Mouse (Mus musculus) macrophage (primary cell): ENCODE measurements around the gene C2cd4a. TPM values are rescaled to one million over a fixed set of nuclear protein-coding genes. Genes with fewer than 3 reads are reported as not detected.
A peak's percentile ranks its signal among the peaks of the same experiment; 100 is the strongest.

Experiments
- H3K27ac ChIP-seq: fragments of 350-480 bp; formaldehyde crosslinking; 2 replicates; pipeline ENCODE4 v1.9.0; 2021
- H3K36me3 ChIP-seq: fragments of 350-480 bp; formaldehyde crosslinking; 2 replicates; pipeline ENCODE4 v1.9.0; 2021; ENCODE audit errors: inconsistent target
- H3K4me3 ChIP-seq: fragments of 350-480 bp; formaldehyde crosslinking; 2 replicates; pipeline ENCODE4 v1.9.0; 2021; ENCODE audit errors: inconsistent target
- H3K79me2 ChIP-seq: fragments of 350-480 bp; formaldehyde crosslinking; 2 replicates; pipeline ENCODE4 v1.9.0; 2021; ENCODE audit errors: inconsistent target
- WGBS: methylation state at CpG from one replicate; pipeline ENCODE4 v1.1.7; 2026; ENCODE audit warnings: inconsistent platforms; ENCODE audit not compliant: missing documents; 5-methylcytosine and 5-hydroxymethylcytosine counted together
- polyA plus RNA-seq: library from polyadenylated mRNA; stranded (reverse); fragments of 250-400 nt; gene quantifications from 3 replicates; pipeline ENCODE4 v1.2.4, GENCODE M21; 2018; ENCODE audit warnings: inconsistent platforms

Gene C2cd4a
- polyA plus RNA-seq, 1 experiment from 2014 or later = not detected

GRCm38 (mm10) chr9:67847606-67848005, 15.5 kb upstream of the C2cd4a start:
- H3K4me3 ChIP-seq = no peak overlapping the region
- WGBS = 93% methylated on average over 3 of the region's 3 CpGs
- peaks cover 89% of the 10 kb centered on the region for H3K79me2 ChIP-seq
- no peaks in the 10 kb centered on the region for H3K36me3 ChIP-seq
- peak overlapping the region; percentile 92 for H3K27ac ChIP-seq

GRCm38 (mm10) chr9:67846089-67846488, 14.0 kb upstream of the C2cd4a start:
- no CpG with 5 or more reads among the region's 2 CpGs for WGBS
- no peaks in the 10 kb centered on the region for H3K36me3 ChIP-seq
- H3K27ac ChIP-seq = peak overlapping the region; percentile 92
- H3K4me3 ChIP-seq = no peak overlapping the region
- peaks cover 89% of the 10 kb centered on the region for H3K79me2 ChIP-seq

GRCm38 (mm10) chr9:67845648-67846047, 13.5 kb upstream of the C2cd4a start:
- Histone ChIP-seq H3K27ac (peak overlapping the region; percentile 92), H3K36me3 (no peaks in the 10 kb centered on the region), H3K79me2 (peaks cover 89% of the 10 kb centered on the region), H3K4me3 (no peak overlapping the region)
- 0% methylated on average over 5 of the region's 5 CpGs for WGBS

- H3K4me3 ChIP-seq = no peak overlapping the region
- WGBS = 3% methylated on average over 4 of the region's 4 CpGs
- H3K79me2 ChIP-seq = peaks cover 87% of the 10 kb centered on the region
- H3K27ac ChIP-seq = peak overlapping the region; percentile 92
- H3K36me3 ChIP-seq = no peaks in the 10 kb centered on the region
Observed at GRCm38 (mm10) chr9:67845012-67845411, 12.9 kb upstream of the C2cd4a start.

GRCm38 (mm10) chr9:67842797-67843196, 10.7 kb upstream of the C2cd4a start:
- WGBS = 3% methylated on average over 5 of the region's 5 CpGs
- Histone ChIP-seq H3K4me3 (no peak overlapping the region), H3K79me2 (peaks cover 65% of the 10 kb centered on the region), H3K36me3 (no peaks in the 10 kb centered on the region), H3K27ac (peak overlapping the region; percentile 92)

GRCm38 (mm10) chr9:67839981-67840859, 8.1 kb upstream of the C2cd4a start, which contains the start of gene Vps13c:
TSS of gene Vps13c (plus strand) at chr9:67840396.
- peaks cover 45% of the 10 kb centered on the region for H3K79me2 ChIP-seq
- peak within 1 kb of the TSS; percentile 92 for H3K27ac ChIP-seq
- peak within 1 kb of the TSS; percentile 97 for H3K4me3 ChIP-seq
- H3K36me3 ChIP-seq = no peaks in the 10 kb centered on the region
- 2% methylated on average over 26 of the region's 53 CpGs for WGBS

GRCm38 (mm10) chr9:67837311-67837710, 5.2 kb upstream of the C2cd4a start:
- WGBS = 100% methylated on average over 2 of the region's 2 CpGs
- no peaks in the 10 kb centered on the region for H3K36me3 ChIP-seq
- H3K79me2 ChIP-seq = peaks cover 21% of the 10 kb centered on the region
- no peak overlapping the region for H3K27ac ChIP-seq
- no peak overlapping the region for H3K4me3 ChIP-seq

GRCm38 (mm10) chr9:67834535-67834934, 2.4 kb upstream of the C2cd4a start:
- 87% methylated on average over 5 of the region's 5 CpGs for WGBS
- Histone ChIP-seq H3K79me2 (no peaks in the 10 kb centered on the region), H3K27ac (no peak overlapping the region), H3K4me3 (no peak overlapping the region), H3K36me3 (no peaks in the 10 kb centered on the region)

- H3K36me3 ChIP-seq = no peaks in the 10 kb centered on the region
- H3K4me3 ChIP-seq = no peak overlapping the region
- no peak overlapping the region for H3K27ac ChIP-seq
- no peaks in the 10 kb centered on the region for H3K79me2 ChIP-seq
- WGBS = 3% methylated on average over 57 of the region's 57 CpGs
Observed at GRCm38 (mm10) chr9:67831359-67832045, 628 bp downstream of the C2cd4a start.

GRCm38 (mm10) chr9:67830411-67831358, 1.4 kb downstream of the C2cd4a start:
- Histone ChIP-seq H3K27ac (no peak overlapping the region), H3K36me3 (no peaks in the 10 kb centered on the region), H3K79me2 (no peaks in the 10 kb centered on the region), H3K4me3 (no peak overlapping the region)
- 3% methylated on average over 56 of the region's 84 CpGs for WGBS

- H3K27ac ChIP-seq = no peak overlapping the region
- H3K4me3 ChIP-seq = no peak overlapping the region
- 21% methylated on average over 2 of the region's 3 CpGs for WGBS
- no peaks in the 10 kb centered on the region for H3K79me2 ChIP-seq
- no peaks in the 10 kb centered on the region for H3K36me3 ChIP-seq
Observed at GRCm38 (mm10) chr9:67828182-67828581, 3.9 kb downstream of the C2cd4a start.

- no peaks in the 10 kb centered on the region for H3K79me2 ChIP-seq
- 87% methylated on average over 7 of the region's 7 CpGs for WGBS
- H3K36me3 ChIP-seq = no peaks in the 10 kb centered on the region
- H3K4me3 ChIP-seq = no peak overlapping the region
- no peak overlapping the region for H3K27ac ChIP-seq
Observed at GRCm38 (mm10) chr9:67825527-67825926, 6.6 kb downstream of the C2cd4a start.

GRCm38 (mm10) chr9:67823131-67823530, 9.0 kb downstream of the C2cd4a start:
- 35% methylated on average over 5 of the region's 5 CpGs for WGBS
- Histone ChIP-seq H3K4me3 (no peak overlapping the region), H3K36me3 (no peaks in the 10 kb centered on the region), H3K27ac (no peak overlapping the region), H3K79me2 (no peaks in the 10 kb centered on the region)

GRCm38 (mm10) chr9:67818668-67818950, 13.5 kb downstream of the C2cd4a start:
- no peak overlapping the region for H3K27ac ChIP-seq
- 100% methylated on average over 4 of the region's 4 CpGs for WGBS
- no peak overlapping the region for H3K4me3 ChIP-seq
- H3K79me2 ChIP-seq = no peaks in the 10 kb centered on the region
- no peaks in the 10 kb centered on the region for H3K36me3 ChIP-seq
